Mouse (Mus musculus): ENCODE data around the gene Ifngr1. TPM values are rescaled to one million over a fixed set of nuclear protein-coding genes. Genes with fewer than 3 reads are reported as not detected.

Gene Ifngr1
- polyA plus RNA-seq, 1 experiment from 2014 or later = 23.7 TPM

- Histone ChIP-seq H3K4me2 (ENCODE audit: low read depth, low read length, severe bottlenecking) (no peak overlapping the region), H3K36me3 (ENCODE audit: control insufficient read depth, insufficient read depth, low read length) (no peaks in the 10 kb centered on the region), H3K9ac (ENCODE audit: low read length) (no peak overlapping the region), H3K4me1 (replicated peaks; ENCODE audit: control insufficient read depth, insufficient read depth, low read length) (no peaks in the 10 kb centered on the region), H3K27ac (ENCODE audit: low read depth, low read length) (no peak overlapping the region), H3K9me3 (ENCODE audit: control insufficient read depth, low read length) (peaks cover 2% of the 10 kb centered on the region; the same call in 1 of the 2 replicates), H3K4me3 (ENCODE audit: low read depth, low read length) (no peak overlapping the region), H3K27me3 (ENCODE audit: control insufficient read depth, insufficient read depth, low read length) (no peaks in the 10 kb centered on the region)
- ATAC-seq (replicated peaks; ENCODE audit: low FRiP score) (no peak), DNase-seq (ENCODE audit: low spot score) (no peak)
- WGBS = 86% methylated on average over 1 of the region's 1 CpGs
These were observed 28.3 kb upstream of the Ifngr1 start for GRCm38 (mm10) chr10:19563443-19563861.

DNA sequence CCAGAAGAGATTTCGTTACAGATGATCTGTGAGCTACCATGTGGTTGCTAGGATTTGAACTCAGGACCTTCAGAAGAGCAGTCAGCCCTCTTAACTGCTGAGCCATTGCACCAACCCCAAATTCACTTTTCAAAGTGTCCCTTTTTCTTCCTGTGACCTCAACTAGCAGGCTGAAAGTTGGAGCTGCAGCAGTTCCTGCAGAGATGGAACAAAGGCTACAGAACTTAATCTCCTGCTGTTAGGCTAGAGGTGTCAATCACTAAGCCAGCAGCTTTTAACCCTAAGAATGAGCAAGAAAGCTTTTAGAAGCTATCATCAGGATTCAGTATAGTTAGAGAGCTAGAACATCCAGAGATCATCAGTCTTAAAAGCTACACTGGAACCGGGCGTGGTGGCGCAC, 24.3 kb upstream of the Ifngr1 start:
- 93% methylated on average over 4 of the region's 4 CpGs for WGBS
- H3K9me3 ChIP-seq (ENCODE audit: control insufficient read depth, low read length) = peaks cover 2% of the 10 kb centered on the region; the same call in 1 of the 2 replicates

GRCm38 (mm10) chr10:19570288-19570687, 21.5 kb upstream of the Ifngr1 start:
- no peak for ATAC-seq (replicated peaks; ENCODE audit: low FRiP score)
- 89% methylated on average over 4 of the region's 4 CpGs for WGBS
- H3K4me1 ChIP-seq (replicated peaks; ENCODE audit: control insufficient read depth, insufficient read depth, low read length) = no peaks in the 10 kb centered on the region
- DNase-seq (ENCODE audit: low spot score) = no peak
- H3K27me3 ChIP-seq (ENCODE audit: control insufficient read depth, insufficient read depth, low read length) = no peaks in the 10 kb centered on the region
- H3K4me2 ChIP-seq (ENCODE audit: low read depth, low read length, severe bottlenecking) = no peak overlapping the region
- no peak overlapping the region for H3K4me3 ChIP-seq (ENCODE audit: low read depth, low read length)
- H3K36me3 ChIP-seq (ENCODE audit: control insufficient read depth, insufficient read depth, low read length) = no peaks in the 10 kb centered on the region
- H3K9me3 ChIP-seq (ENCODE audit: control insufficient read depth, low read length) = no peaks in the 10 kb centered on the region
- H3K27ac ChIP-seq (ENCODE audit: low read depth, low read length) = no peak overlapping the region
- no peak overlapping the region for H3K9ac ChIP-seq (ENCODE audit: low read length)

More for the DNA sequence above, 24.3 kb upstream of the Ifngr1 start:
- H3K4me2 ChIP-seq (ENCODE audit: low read depth, low read length, severe bottlenecking) = no peak overlapping the region
- H3K4me1 ChIP-seq (replicated peaks; ENCODE audit: control insufficient read depth, insufficient read depth, low read length) = no peaks in the 10 kb centered on the region
- no peak overlapping the region for H3K27ac ChIP-seq (ENCODE audit: low read depth, low read length)
- ATAC-seq (replicated peaks; ENCODE audit: low FRiP score) (no peak), DNase-seq (ENCODE audit: low spot score) (no peak)
- H3K36me3 ChIP-seq (ENCODE audit: control insufficient read depth, insufficient read depth, low read length) = no peaks in the 10 kb centered on the region
- no peaks in the 10 kb centered on the region for H3K27me3 ChIP-seq (ENCODE audit: control insufficient read depth, insufficient read depth, low read length)
- H3K4me3 ChIP-seq (ENCODE audit: low read depth, low read length) = no peak overlapping the region
- no peak overlapping the region for H3K9ac ChIP-seq (ENCODE audit: low read length)

GRCm38 (mm10) chr10:19570716-19571115, 21.0 kb upstream of the Ifngr1 start:
- Histone ChIP-seq H3K27me3 (ENCODE audit: control insufficient read depth, insufficient read depth, low read length) (no peaks in the 10 kb centered on the region), H3K4me3 (ENCODE audit: low read depth, low read length) (no peak overlapping the region), H3K9ac (ENCODE audit: low read length) (no peak overlapping the region), H3K4me1 (replicated peaks; ENCODE audit: control insufficient read depth, insufficient read depth, low read length) (no peaks in the 10 kb centered on the region), H3K36me3 (ENCODE audit: control insufficient read depth, insufficient read depth, low read length) (no peaks in the 10 kb centered on the region), H3K4me2 (ENCODE audit: low read depth, low read length, severe bottlenecking) (no peak overlapping the region), H3K9me3 (ENCODE audit: control insufficient read depth, low read length) (no peaks in the 10 kb centered on the region), H3K27ac (ENCODE audit: low read depth, low read length) (no peak overlapping the region)
- ATAC-seq (replicated peaks; ENCODE audit: low FRiP score) = no peak
- 83% methylated on average over 1 of the region's 1 CpGs for WGBS
- no peak for DNase-seq (ENCODE audit: low spot score)

GRCm38 (mm10) chr10:19577571-19577970, 14.2 kb upstream of the Ifngr1 start:
- Histone ChIP-seq H3K4me2 (ENCODE audit: low read depth, low read length, severe bottlenecking) (no peak overlapping the region), H3K9ac (ENCODE audit: low read length) (no peak overlapping the region), H3K36me3 (ENCODE audit: control insufficient read depth, insufficient read depth, low read length) (no peaks in the 10 kb centered on the region), H3K4me3 (ENCODE audit: low read depth, low read length) (no peak overlapping the region), H3K4me1 (replicated peaks; ENCODE audit: control insufficient read depth, insufficient read depth, low read length) (no peaks in the 10 kb centered on the region), H3K9me3 (ENCODE audit: control insufficient read depth, low read length) (no peaks in the 10 kb centered on the region), H3K27ac (ENCODE audit: low read depth, low read length) (no peak overlapping the region), H3K27me3 (ENCODE audit: control insufficient read depth, insufficient read depth, low read length) (no peaks in the 10 kb centered on the region)
- ATAC-seq (replicated peaks; ENCODE audit: low FRiP score) (no peak), DNase-seq (ENCODE audit: low spot score) (no peak)
- 93% methylated on average over 3 of the region's 3 CpGs for WGBS

GRCm38 (mm10) chr10:19578001-19578400, 13.7 kb upstream of the Ifngr1 start:
- no peak overlapping the region for H3K4me3 ChIP-seq (ENCODE audit: low read depth, low read length)
- H3K27me3 ChIP-seq (ENCODE audit: control insufficient read depth, insufficient read depth, low read length) = no peaks in the 10 kb centered on the region
- ATAC-seq (replicated peaks; ENCODE audit: low FRiP score) (no peak), DNase-seq (ENCODE audit: low spot score) (no peak)
- 87% methylated on average over 6 of the region's 6 CpGs for WGBS
- no peak overlapping the region for H3K4me2 ChIP-seq (ENCODE audit: low read depth, low read length, severe bottlenecking)
- no peak overlapping the region for H3K27ac ChIP-seq (ENCODE audit: low read depth, low read length)
- H3K4me1 ChIP-seq (replicated peaks; ENCODE audit: control insufficient read depth, insufficient read depth, low read length) = no peaks in the 10 kb centered on the region
- H3K36me3 ChIP-seq (ENCODE audit: control insufficient read depth, insufficient read depth, low read length) = no peaks in the 10 kb centered on the region
- H3K9me3 ChIP-seq (ENCODE audit: control insufficient read depth, low read length) = no peaks in the 10 kb centered on the region
- no peak overlapping the region for H3K9ac ChIP-seq (ENCODE audit: low read length)

- H3K4me1 ChIP-seq (replicated peaks; ENCODE audit: control insufficient read depth, insufficient read depth, low read length) = no peaks in the 10 kb centered on the region
- no peak overlapping the region for H3K27ac ChIP-seq (ENCODE audit: low read depth, low read length)
- no peaks in the 10 kb centered on the region for H3K36me3 ChIP-seq (ENCODE audit: control insufficient read depth, insufficient read depth, low read length)
- no peak overlapping the region for H3K4me3 ChIP-seq (ENCODE audit: low read depth, low read length)
- no peak overlapping the region for H3K9ac ChIP-seq (ENCODE audit: low read length)
- H3K4me2 ChIP-seq (ENCODE audit: low read depth, low read length, severe bottlenecking) = no peak overlapping the region
- no peaks in the 10 kb centered on the region for H3K9me3 ChIP-seq (ENCODE audit: control insufficient read depth, low read length)
- 78% methylated on average over 9 of the region's 9 CpGs for WGBS
- DNase-seq (ENCODE audit: low spot score) (no peak), ATAC-seq (replicated peaks; ENCODE audit: low FRiP score) (no peak)
- no peaks in the 10 kb centered on the region for H3K27me3 ChIP-seq (ENCODE audit: control insufficient read depth, insufficient read depth, low read length)
These were observed 13.3 kb upstream of the Ifngr1 start for GRCm38 (mm10) chr10:19578409-19578986.

GRCm38 (mm10) chr10:19580660-19581059, 11.1 kb upstream of the Ifngr1 start:
- H3K4me2 ChIP-seq (ENCODE audit: low read depth, low read length, severe bottlenecking) = no peak overlapping the region
- 62% methylated on average over 3 of the region's 3 CpGs for WGBS
- no peaks in the 10 kb centered on the region for H3K4me1 ChIP-seq (replicated peaks; ENCODE audit: control insufficient read depth, insufficient read depth, low read length)
- no peak overlapping the region for H3K27ac ChIP-seq (ENCODE audit: low read depth, low read length)
- H3K9ac ChIP-seq (ENCODE audit: low read length) = no peak overlapping the region
- no peaks in the 10 kb centered on the region for H3K27me3 ChIP-seq (ENCODE audit: control insufficient read depth, insufficient read depth, low read length)
- ATAC-seq (replicated peaks; ENCODE audit: low FRiP score) = no peak
- no peaks in the 10 kb centered on the region for H3K9me3 ChIP-seq (ENCODE audit: control insufficient read depth, low read length)
- H3K4me3 ChIP-seq (ENCODE audit: low read depth, low read length) = no peak overlapping the region
- DNase-seq (ENCODE audit: low spot score) = no peak
- H3K36me3 ChIP-seq (ENCODE audit: control insufficient read depth, insufficient read depth, low read length) = no peaks in the 10 kb centered on the region

DNA sequence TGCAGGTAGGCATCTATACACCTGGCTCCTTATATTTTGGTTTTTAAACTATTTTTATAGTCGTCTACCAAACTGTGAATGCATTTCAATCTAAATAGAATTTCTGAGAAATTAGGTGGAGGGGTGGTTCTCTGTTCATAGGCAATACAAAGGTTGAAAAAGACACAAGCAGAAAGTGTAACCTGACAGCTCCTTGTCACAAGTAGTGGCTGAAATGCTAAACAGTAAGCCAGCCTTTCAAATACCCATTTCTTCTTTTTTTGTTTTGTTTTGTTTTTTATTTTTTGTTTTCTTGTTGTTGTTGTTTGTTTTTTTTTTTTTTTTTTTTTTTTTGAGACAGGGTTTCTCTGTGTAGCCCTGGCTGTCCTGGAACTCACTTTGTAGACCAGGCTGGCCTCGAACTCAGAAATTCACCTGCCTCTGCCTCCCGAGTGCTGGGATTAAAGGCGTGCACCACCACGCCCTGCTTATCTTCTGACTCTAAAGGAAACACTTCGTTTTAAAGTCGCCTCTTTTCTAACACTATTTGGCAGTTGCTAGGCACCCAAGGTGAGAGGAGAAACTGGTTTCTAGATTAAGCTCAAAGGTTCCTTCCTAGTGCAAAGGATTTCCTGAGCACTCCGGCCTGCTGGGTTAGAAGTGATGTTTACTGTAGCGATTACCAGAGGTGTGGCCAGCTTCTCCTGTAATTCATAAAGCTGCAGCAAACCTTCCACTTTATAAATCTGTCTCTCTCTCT, 9.7 kb upstream of the Ifngr1 start:
- no peak overlapping the region for H3K27ac ChIP-seq (ENCODE audit: low read depth, low read length)
- H3K9ac ChIP-seq (ENCODE audit: low read length) = no peak overlapping the region
- DNase-seq (ENCODE audit: low spot score) (no peak), ATAC-seq (replicated peaks; ENCODE audit: low FRiP score) (no peak)
- no peaks in the 10 kb centered on the region for H3K4me1 ChIP-seq (replicated peaks; ENCODE audit: control insufficient read depth, insufficient read depth, low read length)
- 84% methylated on average over 8 of the region's 9 CpGs for WGBS
- H3K36me3 ChIP-seq (ENCODE audit: control insufficient read depth, insufficient read depth, low read length) = no peaks in the 10 kb centered on the region
- H3K9me3 ChIP-seq (ENCODE audit: control insufficient read depth, low read length) = no peaks in the 10 kb centered on the region
- no peak overlapping the region for H3K4me2 ChIP-seq (ENCODE audit: low read depth, low read length, severe bottlenecking)
- no peaks in the 10 kb centered on the region for H3K27me3 ChIP-seq (ENCODE audit: control insufficient read depth, insufficient read depth, low read length)
- no peak overlapping the region for H3K4me3 ChIP-seq (ENCODE audit: low read depth, low read length)

Measured in forebrain, embryonic 11.5 days (tissue).